Mouse (Mus musculus) midbrain, embryonic 15.5 days (tissue): ENCODE data around the gene Olfr680-ps1. TPM values are rescaled to one million over a fixed set of nuclear protein-coding genes. Genes with fewer than 3 reads are reported as not detected.
"Not testable (repeated sequence)": the region's sequence is repeated elsewhere in the genome, so short reads cannot be mapped to it uniquely, and the experiment has no call there.

Source experiments
- ATAC-seq: fragments of 200-750 bp; cut with Nextera tagmentation; replicated peaks from 2 replicates; pipeline ENCODE4 v1.8.0; 2017; ENCODE audit warnings: moderate TSS enrichment
- H3K27ac ChIP-seq: fragments of 300-500 bp; sonication (generic); 2 replicates; pipeline ENCODE4 v1.5.1; 2015; ENCODE audit warnings: mild to moderate bottlenecking, inconsistent platforms
- H3K27me3 ChIP-seq: fragments of 300-500 bp; sonication (generic); replicated peaks from 2 replicates; pipeline ENCODE4 v1.6.1; 2015; ENCODE audit warnings: inconsistent platforms
- H3K36me3 ChIP-seq: fragments of 300-500 bp; sonication (generic); replicated peaks from 2 replicates; pipeline ENCODE4 v1.6.1; 2015; ENCODE audit warnings: inconsistent platforms
- H3K4me1 ChIP-seq: fragments of 300-500 bp; sonication (generic); 2 replicates; pipeline ENCODE4 v1.6.1; 2015; ENCODE audit warnings: inconsistent platforms
- H3K4me2 ChIP-seq: fragments of 300-500 bp; sonication (generic); 2 replicates; pipeline ENCODE4 v1.6.1; 2015; ENCODE audit warnings: inconsistent platforms, mild to moderate bottlenecking, moderate library complexity
- H3K4me3 ChIP-seq: fragments of 300-500 bp; sonication (generic); 2 replicates; pipeline ENCODE4 v1.5.1; 2015; ENCODE audit warnings: mild to moderate bottlenecking, inconsistent platforms
- H3K9ac ChIP-seq: fragments of 300-500 bp; sonication (generic); 2 replicates; pipeline ENCODE4 v1.6.1; 2015; ENCODE audit warnings: mild to moderate bottlenecking, inconsistent platforms
- H3K9me3 ChIP-seq: fragments of 300-500 bp; sonication (generic); 2 replicates; pipeline ENCODE4 v1.6.1; 2016; ENCODE audit warnings: inconsistent platforms
- WGBS: fragments of 180-500 bp; shearing (Covaris S2); methylation state at CpG from one replicate; pipeline ENCODE4 v1.1.7; 2015; ENCODE audit warnings: mixed read lengths; 5-methylcytosine and 5-hydroxymethylcytosine counted together
- polyA plus RNA-seq: library from polyadenylated mRNA; unstranded; fragments of >200 nt; fragmentation: Nextera tagmentation; extraction: Ambion mirVana; gene quantifications from 2 replicates; pipeline ENCODE4 v1.2.1, GENCODE M21; 2015

Gene Olfr680-ps1
- not detected in 2 replicates for polyA plus RNA-seq

DNA sequence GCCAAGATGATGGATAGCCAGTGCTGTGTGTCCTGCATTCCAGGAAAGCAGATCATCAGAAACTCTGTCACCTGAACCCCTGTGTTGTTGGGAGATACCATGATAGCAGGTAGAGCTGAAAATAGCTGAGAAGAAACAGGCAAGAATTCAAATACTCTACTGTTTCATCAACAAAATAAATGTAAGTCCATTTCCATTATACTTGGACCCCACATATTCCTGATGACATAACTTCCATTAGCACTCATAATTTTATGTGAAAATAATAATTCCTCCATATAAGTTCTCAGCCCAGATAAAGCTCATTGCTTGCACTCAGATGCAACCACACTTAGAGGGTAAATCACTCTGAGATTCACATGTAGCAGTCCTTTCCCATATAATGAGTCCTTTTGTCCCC, at the start of gene Olfr680-ps1:
TSS of gene Olfr680-ps1 (minus strand) at position 101 of the 400 bp plus-strand sequence.
- not testable (repeated sequence) for H3K9ac ChIP-seq, ATAC-seq, H3K4me2 ChIP-seq, H3K4me1 ChIP-seq, H3K27me3 ChIP-seq, H3K4me3 ChIP-seq, H3K36me3 ChIP-seq, H3K27ac ChIP-seq, H3K9me3 ChIP-seq

GRCm38 (mm10) chr7:105141275-105141674, 48.7 kb upstream of the Olfr680-ps1 start:
- Histone ChIP-seq H3K27ac (no peak overlapping the region), H3K4me3 (no peak overlapping the region), H3K4me1 (no peaks in the 10 kb centered on the region), H3K9ac (no peak overlapping the region), H3K4me2 (no peak overlapping the region), H3K9me3 (no peaks in the 10 kb centered on the region), H3K36me3 (no peaks in the 10 kb centered on the region), H3K27me3 (no peaks in the 10 kb centered on the region)
- WGBS: 84% methylated on average over 2 of the region's 2 CpGs
- no peak for ATAC-seq

- H3K27ac ChIP-seq: no peak within 1 kb of the TSS
- H3K4me2 ChIP-seq: no peak within 1 kb of the TSS
- H3K4me3 ChIP-seq: no peak within 1 kb of the TSS
- no peaks in the 10 kb centered on the region for H3K4me1 ChIP-seq
- H3K9ac ChIP-seq: no peak within 1 kb of the TSS
- H3K36me3 ChIP-seq: no peaks in the 10 kb centered on the region
- H3K9me3 ChIP-seq: no peaks in the 10 kb centered on the region
- no peak for ATAC-seq
- H3K27me3 ChIP-seq: no peaks in the 10 kb centered on the region
These were observed 23.9 kb upstream of the Olfr680-ps1 start, which contains the start of gene Olfr681 for GRCm38 (mm10) chr7:105116536-105116935. TSS of gene Olfr681 (plus strand) at chr7:105116836.

DNA sequence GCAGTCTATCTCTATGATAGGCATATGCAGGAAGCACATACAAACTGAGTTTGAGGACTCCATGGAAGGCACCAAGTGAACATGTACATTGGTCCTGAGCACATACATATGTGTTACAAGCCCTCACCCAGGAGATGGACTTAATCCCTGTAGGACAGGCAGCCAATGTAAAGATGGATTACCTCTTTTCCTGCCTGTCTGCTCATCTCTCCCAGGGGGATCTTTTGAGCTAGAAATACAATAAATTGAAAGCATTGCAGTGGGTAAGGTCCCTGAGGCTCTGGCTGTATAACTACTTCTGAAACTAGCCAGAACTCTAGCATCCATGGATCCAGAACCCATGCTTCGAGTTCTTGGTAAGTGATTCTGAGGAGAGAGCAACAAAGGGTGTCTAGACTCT, 11.7 kb downstream of the Olfr680-ps1 start, which contains the start of gene Olfr679:
TSS of gene Olfr679 (plus strand) at position 301 of the 400 bp plus-strand sequence.
- 77% methylated on average over 1 of the region's 1 CpGs for WGBS
- Histone ChIP-seq H3K4me3 (no peak within 1 kb of the TSS), H3K27me3 (no peaks in the 10 kb centered on the region), H3K4me1 (no peaks in the 10 kb centered on the region), H3K27ac (no peak within 1 kb of the TSS), H3K9me3 (no peaks in the 10 kb centered on the region), H3K9ac (no peak within 1 kb of the TSS), H3K4me2 (no peak within 1 kb of the TSS), H3K36me3 (no peaks in the 10 kb centered on the region)
- ATAC-seq: no peak

DNA sequence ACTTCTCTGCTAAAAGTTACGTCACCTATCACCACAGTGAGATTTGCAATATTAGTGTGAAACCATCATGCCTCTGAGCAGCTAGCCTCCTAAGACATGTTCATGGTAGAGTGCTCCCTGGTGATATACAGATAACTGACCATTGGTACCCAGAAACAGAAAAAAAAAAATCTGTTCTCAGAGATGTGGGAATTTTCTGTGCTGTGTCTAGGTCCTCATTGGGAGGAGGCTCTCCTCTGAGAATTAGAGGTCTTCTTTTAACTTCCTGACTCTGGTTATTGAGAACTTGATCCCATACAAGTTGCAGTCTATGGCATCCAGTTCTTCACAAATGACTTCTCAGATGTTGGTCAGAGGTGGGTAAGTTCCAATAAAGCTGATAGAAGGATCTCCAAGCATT, 28.4 kb downstream of the Olfr680-ps1 start, which contains the start of gene Olfr678:
TSS of gene Olfr678 (plus strand) at position 301 of the 400 bp plus-strand sequence.
- H3K9ac ChIP-seq: no peak within 1 kb of the TSS
- H3K27ac ChIP-seq: no peak within 1 kb of the TSS
- H3K4me3 ChIP-seq: no peak within 1 kb of the TSS
- H3K4me1 ChIP-seq: no peaks in the 10 kb centered on the region
- H3K4me2 ChIP-seq: no peak within 1 kb of the TSS
- H3K27me3 ChIP-seq: no peaks in the 10 kb centered on the region
- no peaks in the 10 kb centered on the region for H3K9me3 ChIP-seq
- no peaks in the 10 kb centered on the region for H3K36me3 ChIP-seq
- no peak for ATAC-seq
- 79% methylated on average over 1 of the region's 1 CpGs for WGBS

GRCm38 (mm10) chr7:105058951-105059350, 33.7 kb downstream of the Olfr680-ps1 start:
- ATAC-seq: no peak
- H3K4me3 ChIP-seq: no peak overlapping the region
- no peaks in the 10 kb centered on the region for H3K9me3 ChIP-seq
- no peaks in the 10 kb centered on the region for H3K36me3 ChIP-seq
- no peaks in the 10 kb centered on the region for H3K27me3 ChIP-seq
- no peak overlapping the region for H3K9ac ChIP-seq
- no peaks in the 10 kb centered on the region for H3K4me1 ChIP-seq
- H3K4me2 ChIP-seq: no peak overlapping the region
- H3K27ac ChIP-seq: no peak overlapping the region

Other genes starting within 250 kb of the Olfr680-ps1 start
- gene Usp17la, start 235.8 kb downstream of the Olfr680-ps1 start, polyA plus RNA-seq: not detected in 2 replicates
- not detected in 2 replicates for gene Olfr665, start 214.8 kb downstream of the Olfr680-ps1 start, polyA plus RNA-seq
- not detected in 2 replicates for gene Olfr666, start 196.9 kb downstream of the Olfr680-ps1 start, polyA plus RNA-seq
- not detected in 2 replicates for gene Olfr667, start 171.3 kb downstream of the Olfr680-ps1 start, polyA plus RNA-seq
- gene Olfr668, start 164.8 kb downstream of the Olfr680-ps1 start, polyA plus RNA-seq: not detected in 2 replicates
- gene Olfr669, start 158.6 kb downstream of the Olfr680-ps1 start, polyA plus RNA-seq: not detected in 2 replicates
- not detected in 2 replicates for gene Olfr670, start 130.2 kb downstream of the Olfr680-ps1 start, polyA plus RNA-seq
- gene Olfr671, start 113.7 kb downstream of the Olfr680-ps1 start, polyA plus RNA-seq: not detected in 2 replicates
- gene Olfr672, start 90.8 kb downstream of the Olfr680-ps1 start, polyA plus RNA-seq: not detected in 2 replicates
- not detected in 2 replicates for gene Olfr675, start 64.4 kb downstream of the Olfr680-ps1 start, polyA plus RNA-seq
- not detected in 2 replicates for gene Olfr676, start 60.1 kb downstream of the Olfr680-ps1 start, polyA plus RNA-seq
- not detected in 2 replicates for gene Olfr677, start 41.4 kb downstream of the Olfr680-ps1 start, polyA plus RNA-seq
- not detected in 2 replicates for gene Olfr678, start 28.3 kb downstream of the Olfr680-ps1 start, polyA plus RNA-seq
- gene Olfr679, start 11.6 kb downstream of the Olfr680-ps1 start, polyA plus RNA-seq: not detected in 2 replicates
- not detected in 2 replicates for gene Olfr681, start 24.0 kb upstream of the Olfr680-ps1 start, polyA plus RNA-seq
- gene Olfr683, start 54.2 kb upstream of the Olfr680-ps1 start, polyA plus RNA-seq: not detected in 2 replicates
- not detected in 2 replicates for gene Olfr684, start 70.8 kb upstream of the Olfr680-ps1 start, polyA plus RNA-seq
- not detected in 2 replicates for gene Olfr685, start 93.2 kb upstream of the Olfr680-ps1 start, polyA plus RNA-seq
- not detected in 2 replicates for gene Olfr686, start 114.7 kb upstream of the Olfr680-ps1 start, polyA plus RNA-seq
- not detected in 2 replicates for gene Olfr688, start 195.3 kb upstream of the Olfr680-ps1 start, polyA plus RNA-seq
- gene Olfr689, start 218.3 kb upstream of the Olfr680-ps1 start, polyA plus RNA-seq: not detected in 2 replicates
- not detected in 2 replicates for gene Olfr690, start 241.3 kb upstream of the Olfr680-ps1 start, polyA plus RNA-seq
- gene Olfr691, start 249.5 kb upstream of the Olfr680-ps1 start, polyA plus RNA-seq: 0.28 and 0.46 TPM in 2 replicates